Mouse (Mus musculus) cerebellum, adult 2 months (tissue): Measurements from ENCODE around the gene Ubxn6.

ENCODE experiments used
- CTCF ChIP-seq: fragments of 200-500 bp; IDR thresholded peaks from 2 replicates; pipeline ENCODE4 v1.5.1; 2011; ENCODE audit warnings: low read depth, mild to moderate bottlenecking, control low read depth, low read length, moderate library complexity, borderline replicate concordance; ENCODE audit not compliant: insufficient read depth
- POLR2A ChIP-seq: fragments of 200-500 bp; IDR thresholded peaks from 2 replicates; pipeline ENCODE4 v1.6.1; 2011; ENCODE audit warnings: low read length, control low read depth, borderline replicate concordance; ENCODE audit not compliant: insufficient read depth

GRCm38 (mm10) chr17:56092312-56092711 is 17.5 kb upstream of the Ubxn6 start:
- TF ChIP-seq POLR2A: no peak
- no peak for TF ChIP-seq CTCF
